Mouse (Mus musculus) brain, embryonic 14.5 days (tissue): ENCODE results near the gene Crb1. TPM values are rescaled to one million over a fixed set of nuclear protein-coding genes. Genes with fewer than 3 reads are reported as not detected.
A peak's percentile ranks its signal among the peaks of the same experiment; 100 is the strongest.
"Not testable (repeated sequence)": the region's sequence is repeated elsewhere in the genome, so short reads cannot be mapped to it uniquely, and the experiment has no call there.

Source experiments
- DNase-seq: peaks from one replicate; pipeline ENCODE4 v3.0.0-alpha.2; 2011; ENCODE audit warnings: low read depth
- CTCF ChIP-seq: fragments of 200-500 bp; IDR thresholded peaks from 2 replicates; pipeline ENCODE4 v1.5.1; 2012; ENCODE audit warnings: inconsistent platforms, mild to moderate bottlenecking, moderate library complexity, borderline replicate concordance; ENCODE audit not compliant: insufficient read depth, insufficient read length; ENCODE audit errors: extremely low read depth
- POLR2A ChIP-seq: fragments of 200-500 bp; IDR thresholded peaks from 2 replicates; pipeline ENCODE4 v1.6.1; 2012; ENCODE audit warnings: mild to moderate bottlenecking, inconsistent platforms, borderline replicate concordance; ENCODE audit not compliant: poor library complexity, insufficient read depth, insufficient read length, severe bottlenecking; ENCODE audit errors: extremely low read depth
- polyA plus RNA-seq: library from polyadenylated mRNA; depleted of rRNA; stranded (reverse); fragments of >200 nt; gene quantifications from 2 replicates; pipeline ENCODE4 v1.2.3, GENCODE M21; 2012; rRNA removed

Gene Crb1
- 3.7 and 4.4 TPM in 2 replicates for polyA plus RNA-seq

DNA sequence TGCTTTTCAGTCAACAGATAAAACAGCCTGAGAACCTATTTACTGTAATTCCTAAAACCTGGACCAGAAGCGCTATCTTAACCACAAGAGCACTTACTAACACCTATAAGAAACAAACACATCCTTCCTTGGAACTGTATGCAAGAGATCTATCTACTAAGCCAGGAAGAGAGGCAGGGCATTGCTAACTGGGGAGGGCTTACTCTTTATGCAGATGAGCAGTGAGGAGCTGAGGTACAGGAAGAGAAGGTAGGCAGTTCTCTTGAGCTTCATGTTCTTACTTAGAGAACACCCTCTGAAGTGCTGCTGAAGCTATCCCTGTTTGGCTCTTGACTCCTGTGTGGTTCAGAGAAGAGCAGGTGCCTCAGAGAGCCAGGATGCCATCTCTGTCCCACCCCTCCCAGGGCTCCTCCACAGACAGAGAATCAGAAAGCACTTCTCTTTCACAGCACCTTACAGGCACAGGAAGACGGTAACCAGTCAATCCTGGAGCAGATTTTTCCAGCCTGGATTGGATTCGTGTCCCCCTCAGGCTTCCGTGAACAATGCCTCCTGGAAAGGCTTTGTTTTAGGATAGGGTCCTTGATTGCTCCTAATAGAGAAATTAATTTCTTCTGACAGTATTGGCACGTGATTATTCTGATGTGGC, at the start of gene Crb1:
Gene Crb1, minus strand, starts transcription at position 463 of the 649 bp plus-strand sequence.
- DNase-seq = peak; percentile 83
- no peak for TF ChIP-seq CTCF
- TF ChIP-seq POLR2A = 0 out of 2 replicates have a peak, but pooled peaks have one; percentile 26

DNA sequence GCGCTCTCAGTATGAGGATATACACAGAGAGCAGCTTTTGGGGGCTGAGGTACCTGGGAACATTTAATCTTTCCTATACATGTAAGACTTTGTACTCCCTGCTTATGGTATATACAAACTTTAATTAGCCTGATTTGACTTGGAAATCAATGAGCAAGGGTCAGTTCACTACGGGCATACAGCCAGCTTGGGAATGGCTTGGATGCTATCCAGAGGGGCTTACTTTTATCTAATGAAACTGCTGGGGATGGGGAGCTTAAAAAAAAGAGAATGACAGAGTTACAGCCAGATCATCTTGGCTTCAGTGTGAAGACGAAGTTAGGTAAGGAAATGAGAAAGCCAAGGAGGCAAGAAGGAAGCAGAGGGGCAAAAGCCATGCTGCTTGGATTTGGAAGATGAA, 48.1 kb upstream of the Crb1 start:
- peak; percentile 70 for DNase-seq
- TF ChIP-seq POLR2A (no peak), CTCF (no peak)

DNA sequence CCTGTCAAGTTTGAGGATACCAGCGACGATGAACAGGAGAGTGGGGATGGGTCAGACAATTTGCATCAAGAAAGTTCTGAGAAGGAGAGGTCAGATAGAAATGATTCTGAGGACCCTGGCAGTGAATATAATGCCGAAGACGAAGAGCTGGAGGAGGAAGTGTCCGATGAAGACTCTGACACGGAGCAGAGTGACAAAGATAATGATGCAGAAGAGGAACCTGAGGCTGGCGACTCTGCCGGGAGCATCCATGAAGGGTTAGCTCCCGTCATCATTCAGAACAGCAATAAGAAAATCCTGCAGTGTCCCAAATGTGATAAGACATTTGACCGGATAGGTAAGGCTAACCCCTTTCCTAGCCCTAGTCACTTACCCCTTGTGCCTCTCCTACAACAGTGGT, 47.0 kb upstream of the Crb1 start:
- TF ChIP-seq CTCF (no peak), POLR2A (no peak)
- no peak for DNase-seq

DNA sequence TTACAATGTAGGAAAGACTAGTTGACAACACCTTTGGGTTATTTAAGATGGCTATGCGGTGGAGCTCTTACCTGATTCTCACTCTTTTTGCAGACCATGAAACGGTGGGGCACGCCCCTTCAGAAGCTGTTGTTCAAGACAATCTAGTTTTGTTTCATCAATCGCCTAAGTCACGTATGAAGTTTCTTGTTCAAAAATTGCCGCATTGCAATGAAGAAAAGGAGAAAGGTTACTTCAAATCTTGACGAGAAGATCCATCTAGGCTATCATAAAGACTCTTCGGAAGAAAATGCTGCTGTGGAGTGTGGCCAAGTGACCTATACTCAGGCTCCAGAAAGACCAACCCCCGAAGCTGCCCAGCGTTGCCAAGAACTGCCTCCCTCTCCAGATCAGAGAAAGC, 46.0 kb upstream of the Crb1 start:
- no peak for TF ChIP-seq POLR2A
- no peak for TF ChIP-seq CTCF
- peak; percentile 57 for DNase-seq

DNA sequence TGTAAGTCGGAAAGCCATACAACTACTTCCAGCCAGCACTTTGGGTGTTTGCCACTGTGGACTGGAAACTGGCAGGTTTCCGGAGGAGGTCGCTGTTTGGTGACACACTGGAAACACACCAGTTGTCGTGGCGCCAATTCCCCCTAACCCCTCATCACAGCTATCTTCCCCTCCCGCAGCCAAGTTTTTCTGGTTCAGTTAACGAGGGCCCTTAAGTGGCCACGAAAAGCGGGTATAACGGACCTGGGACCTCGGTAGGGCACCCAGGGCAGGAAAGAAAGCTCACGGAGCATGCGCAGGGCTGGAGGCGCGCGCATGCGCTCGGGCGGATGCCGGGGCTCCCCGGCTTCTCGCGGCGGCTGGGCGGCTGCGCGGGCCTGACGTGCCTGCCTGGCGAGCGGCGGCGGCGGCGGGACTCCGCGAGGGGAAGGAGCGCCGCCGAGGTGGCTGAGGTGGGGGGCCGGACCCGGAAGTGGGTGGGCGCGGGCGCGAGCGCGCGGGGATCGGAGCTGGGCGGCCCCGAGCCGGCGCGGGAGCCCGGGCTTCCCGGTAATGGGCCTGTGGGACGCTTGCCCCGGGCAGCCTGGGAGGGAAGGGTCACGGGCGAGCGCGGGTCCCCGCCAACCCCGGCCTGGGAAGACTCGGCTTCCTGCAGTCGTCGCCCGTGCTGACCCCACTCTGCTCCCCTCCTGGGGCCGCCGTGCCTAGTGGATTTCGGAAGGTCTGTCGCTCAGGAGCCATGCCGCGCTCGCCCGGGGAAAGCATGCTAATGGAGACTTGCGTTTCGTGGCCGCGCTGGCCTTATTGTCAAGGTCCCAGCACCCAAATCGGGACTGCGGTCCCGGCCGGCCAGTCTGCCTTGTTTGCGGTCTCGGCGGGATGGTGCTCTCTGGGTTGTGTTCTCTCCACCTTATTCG, 45.2 kb upstream of the Crb1 start, which contains the start of gene Zbtb41:
Gene Zbtb41, plus strand, starts transcription at position 414 of the 917 bp plus-strand sequence.
- TF ChIP-seq POLR2A = peak; percentile 65; the same call in 1 of the 2 replicates
- peak; percentile 69 for TF ChIP-seq CTCF
- peak; percentile 96 for DNase-seq

DNA sequence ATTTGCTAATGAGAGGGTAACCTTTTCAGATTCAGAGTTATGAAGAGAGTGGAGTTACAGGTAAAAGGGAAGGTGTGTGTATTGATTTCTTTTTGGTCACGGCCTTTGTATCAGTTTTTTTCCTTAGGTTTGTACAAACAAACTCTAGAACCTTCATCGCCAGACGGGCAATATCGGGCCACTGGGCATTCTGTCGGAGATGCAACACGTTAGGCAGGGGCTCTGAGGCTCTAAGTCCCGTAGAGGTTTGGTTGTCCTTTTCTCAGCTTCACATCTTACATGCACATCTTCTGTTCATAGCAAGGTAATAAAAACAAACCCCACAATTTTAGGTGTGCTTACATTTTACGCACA, 44.6 kb upstream of the Crb1 start:
- no peak for DNase-seq
- no peak for TF ChIP-seq CTCF
- TF ChIP-seq POLR2A = no peak

DNA sequence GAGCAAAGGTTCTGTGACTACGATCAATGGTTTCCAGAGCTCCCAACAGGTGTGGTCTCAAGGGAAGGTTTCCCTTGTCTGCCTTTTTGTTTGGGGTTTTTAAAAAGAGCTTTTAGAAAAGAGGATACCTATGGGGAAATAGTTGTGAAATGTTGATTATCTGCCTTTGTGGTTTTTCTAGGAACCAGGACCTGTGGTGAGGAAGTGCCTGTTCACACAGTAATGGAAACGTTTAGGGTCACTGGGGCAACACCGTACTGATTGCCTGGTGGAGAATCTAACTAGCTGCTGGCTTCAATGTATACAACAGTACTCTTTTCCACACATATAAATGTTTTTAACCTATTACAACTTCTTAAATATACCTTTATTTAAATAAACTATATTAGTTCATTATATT, 36.6 kb upstream of the Crb1 start:
- TF ChIP-seq CTCF (no peak), POLR2A (no peak)

DNA sequence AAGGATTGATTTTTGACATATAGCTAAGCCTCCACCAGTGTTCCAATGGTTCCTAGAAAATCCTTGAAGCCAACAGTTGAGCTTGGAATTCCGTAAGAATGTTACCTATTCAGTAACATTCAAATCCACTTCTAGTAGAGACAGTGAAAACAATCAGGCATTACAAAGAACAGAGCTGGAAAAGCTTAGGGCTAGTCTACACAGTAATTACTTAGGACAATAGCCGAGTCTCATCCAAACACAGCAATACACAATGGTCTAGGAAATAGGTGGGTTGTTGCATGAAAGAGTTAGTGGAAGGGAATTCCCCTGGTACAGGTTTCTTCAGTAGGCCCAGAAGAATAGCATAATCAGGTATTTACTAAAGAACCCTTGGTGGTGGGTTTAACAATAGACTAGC, 35.5 kb upstream of the Crb1 start:
- not testable (repeated sequence) for DNase-seq

More for the DNA sequence above, 36.6 kb upstream of the Crb1 start:
- no peak for DNase-seq

DNA sequence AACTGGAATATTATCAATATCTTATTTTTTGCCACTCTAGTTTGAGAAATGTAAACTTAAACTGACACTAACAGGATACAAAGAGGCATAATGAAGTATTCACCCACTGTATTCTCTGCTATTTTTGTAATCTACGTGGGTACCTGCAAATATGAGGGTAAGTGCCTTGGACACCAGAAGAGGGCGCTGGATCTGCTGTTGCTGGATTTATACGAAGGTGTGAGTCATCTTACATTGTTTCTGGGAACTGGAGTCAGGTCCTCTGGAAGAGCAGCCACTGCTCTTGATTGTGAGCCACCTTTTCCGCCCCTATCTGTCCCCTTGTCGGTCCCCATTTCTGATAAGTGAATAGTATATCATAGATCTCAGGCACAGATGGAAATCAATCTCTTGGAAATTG, 30.8 kb upstream of the Crb1 start:
- DNase-seq = no peak
- TF ChIP-seq POLR2A = no peak
- no peak for TF ChIP-seq CTCF

DNA sequence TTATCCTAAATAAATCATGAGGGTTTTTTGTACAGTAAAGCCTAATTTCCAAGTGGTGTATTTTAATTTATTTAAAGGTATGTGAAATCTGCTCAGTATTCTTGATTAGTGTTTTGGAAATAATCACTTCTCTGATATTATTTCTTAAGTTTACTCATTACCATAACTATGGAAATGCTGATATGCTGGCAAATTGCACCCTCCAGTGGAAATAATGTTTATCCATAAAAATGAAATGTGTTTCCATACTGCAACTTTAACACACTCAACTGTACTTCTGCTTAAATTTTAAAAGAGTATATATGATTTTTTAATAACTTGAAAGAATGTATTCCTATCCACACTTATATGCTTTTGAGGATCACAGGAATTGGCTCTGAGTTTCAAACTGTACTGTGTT, 28.9 kb upstream of the Crb1 start:
- no peak for TF ChIP-seq CTCF
- no peak for TF ChIP-seq POLR2A
- DNase-seq = peak; percentile 35

DNA sequence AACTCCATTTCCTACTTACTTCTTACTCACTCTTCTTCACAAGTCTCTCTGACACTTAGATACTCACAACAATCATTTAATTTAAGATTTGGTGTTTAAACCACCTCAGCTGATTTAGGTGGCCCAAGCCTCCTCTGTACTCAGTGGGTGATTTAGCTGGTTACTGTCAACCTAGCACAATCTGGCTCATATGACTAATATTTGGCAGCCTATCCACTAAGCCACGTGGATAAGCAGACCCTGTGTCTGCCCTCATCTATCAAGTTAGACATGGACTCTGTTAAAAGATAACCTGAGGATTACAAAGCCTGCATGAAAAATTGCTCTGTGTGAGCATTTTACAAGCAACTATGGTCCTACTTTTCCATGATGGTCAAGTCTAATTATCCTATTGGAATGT, 19.7 kb upstream of the Crb1 start:
- DNase-seq = no peak
- no peak for TF ChIP-seq CTCF
- no peak for TF ChIP-seq POLR2A

DNA sequence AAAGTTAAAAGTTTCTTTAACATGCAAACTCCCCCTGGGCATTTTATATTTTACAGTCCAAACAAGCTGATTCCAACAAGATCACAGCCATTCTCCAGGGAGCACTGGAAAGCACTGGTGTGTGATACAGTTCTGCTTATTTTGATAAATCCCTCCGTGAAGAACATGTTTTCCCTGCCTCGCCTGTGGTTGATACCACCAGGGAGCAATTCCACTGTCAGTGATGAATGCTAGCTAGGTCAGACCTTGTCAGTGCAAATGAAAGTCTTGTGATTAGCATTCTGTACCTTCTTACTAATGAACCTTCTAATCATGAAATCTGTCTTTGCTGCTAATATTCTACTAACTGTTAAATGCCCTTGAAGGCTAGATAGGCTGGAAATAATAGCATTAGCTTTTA, 14.8 kb upstream of the Crb1 start:
- DNase-seq = peak; percentile 31
- TF ChIP-seq POLR2A (no peak), CTCF (no peak)
